Mouse (Mus musculus): ENCODE measurements around the gene St5.

GRCm38 (mm10) chr7:109618721-109619120 lies 84.7 kb downstream of the St5 start:
- TF ChIP-seq CTCF (IDR thresholded peaks at IDR 0.05; ENCODE audit: borderline replicate concordance, insufficient read depth, low read length) (peak; percentile 46; the same call in 1 of the 2 replicates), POLR2A (IDR thresholded peaks at IDR 0.05; ENCODE audit: low read depth, low read length) (no peak)
